Mouse (Mus musculus): ENCODE measurements at regions not wholly inside any gene's neighbourhood (a gene's known extent, or its start where the extent isn't known, plus 50 kb on each side); places are given as distances from the start of the nearest gene placed in this dataset.

GRCm38 (mm10) chr3:35178759-35179440 lies 528.7 kb downstream of the Sox2 start:
- H3K4me1 ChIP-seq (ENCODE audit: control insufficient read depth, insufficient read depth, low read length), result no peaks in the 10 kb centered on the region
- ATAC-seq (replicated peaks; ENCODE audit: insufficient number of reproducible peaks, low FRiP score, low TSS enrichment), result no peak
- H3K27me3 ChIP-seq (ENCODE audit: control insufficient read depth, insufficient read depth, low read length), result no peaks in the 10 kb centered on the region
- H3K9ac ChIP-seq (ENCODE audit: low read depth, low read length), result no peak overlapping the region
- no peak overlapping the region for H3K27ac ChIP-seq (ENCODE audit: low read depth, low read length)
- no peak overlapping the region for H3K4me3 ChIP-seq (ENCODE audit: low read depth, low read length)
- no peaks in the 10 kb centered on the region for H3K9me3 ChIP-seq (replicated peaks; ENCODE audit: control insufficient read depth, low read length)
- no peaks in the 10 kb centered on the region for H3K36me3 ChIP-seq (ENCODE audit: control insufficient read depth, insufficient read depth, low read length)
- 92% methylated on average over 12 of the region's 12 CpGs for WGBS (ENCODE audit: insufficient replicate concordance)
- no peak overlapping the region for H3K4me2 ChIP-seq

DNA sequence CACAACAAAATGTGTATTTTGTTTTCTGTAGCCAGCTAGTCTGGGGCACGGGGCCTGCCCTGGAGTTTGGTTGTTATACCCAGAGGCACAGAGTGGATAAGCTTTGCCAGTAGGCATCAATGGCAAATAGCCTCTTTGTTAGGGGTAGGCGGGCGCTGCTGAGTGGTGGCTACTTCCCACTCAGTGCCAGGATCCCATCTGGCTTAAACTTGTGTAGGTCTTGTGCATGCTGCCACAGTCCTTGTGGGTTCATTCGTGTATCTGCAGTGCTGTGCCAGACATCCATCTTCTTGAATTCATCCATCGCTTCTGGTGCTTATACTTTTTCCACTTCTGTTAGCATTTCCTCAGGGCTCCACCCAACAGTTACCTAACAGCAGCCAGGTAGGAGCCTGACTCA lies 545.4 kb upstream of the Atp11b start:
- Histone ChIP-seq H3K9ac (ENCODE audit: low read depth, low read length) (no peak overlapping the region), H3K4me2 (no peak overlapping the region), H3K4me1 (ENCODE audit: control insufficient read depth, insufficient read depth, low read length) (no peaks in the 10 kb centered on the region), H3K36me3 (ENCODE audit: control insufficient read depth, insufficient read depth, low read length) (no peaks in the 10 kb centered on the region), H3K9me3 (replicated peaks; ENCODE audit: control insufficient read depth, low read length) (no peaks in the 10 kb centered on the region), H3K27me3 (ENCODE audit: control insufficient read depth, insufficient read depth, low read length) (no peaks in the 10 kb centered on the region), H3K4me3 (ENCODE audit: low read depth, low read length) (no peak overlapping the region), H3K27ac (ENCODE audit: low read depth, low read length) (no peak overlapping the region)
- WGBS (ENCODE audit: insufficient replicate concordance), result 81% methylated on average over 5 of the region's 5 CpGs
- ATAC-seq (replicated peaks; ENCODE audit: insufficient number of reproducible peaks, low FRiP score, low TSS enrichment), result no peak

DNA sequence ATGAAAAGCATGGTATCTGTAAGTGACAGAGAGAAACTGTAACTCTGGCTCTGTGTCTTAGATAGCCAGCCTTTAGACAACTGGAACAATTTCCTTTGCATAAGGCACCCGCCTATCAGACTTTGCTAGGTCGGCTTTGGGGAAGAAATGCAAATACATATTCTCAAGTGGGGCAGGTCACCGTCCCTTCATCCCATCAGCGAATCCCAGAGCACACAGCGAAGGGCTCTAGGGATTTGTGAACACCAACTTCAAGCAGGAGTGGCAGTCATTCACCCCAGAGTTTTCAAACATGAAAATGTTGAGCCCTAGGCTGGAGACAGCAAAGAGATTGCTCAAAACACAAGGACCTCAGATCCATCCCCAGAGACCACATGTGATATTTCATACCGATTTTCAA lies 534.5 kb upstream of the Atp11b start:
- H3K27ac ChIP-seq (ENCODE audit: low read depth, low read length), result no peak overlapping the region
- H3K36me3 ChIP-seq (ENCODE audit: control insufficient read depth, insufficient read depth, low read length), result no peaks in the 10 kb centered on the region
- H3K4me3 ChIP-seq (ENCODE audit: low read depth, low read length), result no peak overlapping the region
- H3K9ac ChIP-seq (ENCODE audit: low read depth, low read length), result no peak overlapping the region
- H3K27me3 ChIP-seq (ENCODE audit: control insufficient read depth, insufficient read depth, low read length), result no peaks in the 10 kb centered on the region
- WGBS (ENCODE audit: insufficient replicate concordance), result 76% methylated on average over 6 of the region's 6 CpGs
- no peaks in the 10 kb centered on the region for H3K4me1 ChIP-seq (ENCODE audit: control insufficient read depth, insufficient read depth, low read length)
- no peak for ATAC-seq (replicated peaks; ENCODE audit: insufficient number of reproducible peaks, low FRiP score, low TSS enrichment)
- no peak overlapping the region for H3K4me2 ChIP-seq
- no peaks in the 10 kb centered on the region for H3K9me3 ChIP-seq (replicated peaks; ENCODE audit: control insufficient read depth, low read length)

DNA sequence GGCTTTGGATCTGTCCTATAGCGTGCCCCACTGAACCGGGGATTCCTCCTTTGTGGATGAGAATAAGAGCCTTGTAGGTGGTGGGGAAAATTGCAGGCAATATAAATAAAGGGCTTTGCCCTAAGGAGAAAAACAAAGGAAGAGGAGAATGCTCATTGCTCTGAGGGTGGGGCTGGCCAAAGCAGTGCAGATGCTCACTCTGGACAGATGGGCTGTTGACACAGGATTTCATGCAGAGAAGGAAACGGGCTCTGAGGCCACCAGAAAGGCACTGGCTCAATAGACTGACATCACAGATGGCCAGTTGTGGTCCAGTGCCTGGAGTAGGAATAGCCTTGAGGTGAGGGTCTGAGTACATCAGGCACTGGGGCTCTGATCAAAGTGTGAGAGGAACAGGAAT lies 532.7 kb upstream of the Atp11b start:
- Histone ChIP-seq H3K9ac (ENCODE audit: low read depth, low read length) (no peak overlapping the region), H3K27me3 (ENCODE audit: control insufficient read depth, insufficient read depth, low read length) (no peaks in the 10 kb centered on the region; the same call in 1 of the 2 replicates), H3K4me1 (ENCODE audit: control insufficient read depth, insufficient read depth, low read length) (no peaks in the 10 kb centered on the region), H3K4me3 (ENCODE audit: low read depth, low read length) (no peak overlapping the region), H3K9me3 (replicated peaks; ENCODE audit: control insufficient read depth, low read length) (no peaks in the 10 kb centered on the region), H3K27ac (ENCODE audit: low read depth, low read length) (no peak overlapping the region), H3K36me3 (ENCODE audit: control insufficient read depth, insufficient read depth, low read length) (no peaks in the 10 kb centered on the region), H3K4me2 (no peak overlapping the region)
- WGBS (ENCODE audit: insufficient replicate concordance), result 62% methylated on average over 3 of the region's 3 CpGs
- no peak for ATAC-seq (replicated peaks; ENCODE audit: insufficient number of reproducible peaks, low FRiP score, low TSS enrichment)

- no peak for ATAC-seq (replicated peaks; ENCODE audit: insufficient number of reproducible peaks, low FRiP score, low TSS enrichment)
- Histone ChIP-seq H3K4me2 (no peak overlapping the region), H3K27me3 (ENCODE audit: control insufficient read depth, insufficient read depth, low read length) (no peaks in the 10 kb centered on the region; the same call in 1 of the 2 replicates), H3K9ac (ENCODE audit: low read depth, low read length) (no peak overlapping the region), H3K4me3 (ENCODE audit: low read depth, low read length) (no peak overlapping the region), H3K27ac (ENCODE audit: low read depth, low read length) (no peak overlapping the region), H3K36me3 (ENCODE audit: control insufficient read depth, insufficient read depth, low read length) (no peaks in the 10 kb centered on the region), H3K4me1 (ENCODE audit: control insufficient read depth, insufficient read depth, low read length) (no peaks in the 10 kb centered on the region), H3K9me3 (replicated peaks; ENCODE audit: control insufficient read depth, low read length) (no peaks in the 10 kb centered on the region)
- 60% methylated on average over 2 of the region's 2 CpGs for WGBS (ENCODE audit: insufficient replicate concordance)
These were observed 531.7 kb upstream of the Atp11b start for GRCm38 (mm10) chr3:35222251-35222650.

- ATAC-seq (replicated peaks; ENCODE audit: insufficient number of reproducible peaks, low FRiP score, low TSS enrichment), result no peak
- no peak overlapping the region for H3K27ac ChIP-seq (ENCODE audit: low read depth, low read length)
- H3K27me3 ChIP-seq (ENCODE audit: control insufficient read depth, insufficient read depth, low read length), result no peaks in the 10 kb centered on the region; the same call in 1 of the 2 replicates
- H3K36me3 ChIP-seq (ENCODE audit: control insufficient read depth, insufficient read depth, low read length), result no peaks in the 10 kb centered on the region
- H3K4me1 ChIP-seq (ENCODE audit: control insufficient read depth, insufficient read depth, low read length), result no peaks in the 10 kb centered on the region
- WGBS (ENCODE audit: insufficient replicate concordance), result 30% methylated on average over 12 of the region's 12 CpGs
- H3K9ac ChIP-seq (ENCODE audit: low read depth, low read length), result no peak overlapping the region
- H3K9me3 ChIP-seq (replicated peaks; ENCODE audit: control insufficient read depth, low read length), result no peaks in the 10 kb centered on the region
- H3K4me2 ChIP-seq, result peak overlapping the region; percentile 36
- H3K4me3 ChIP-seq (ENCODE audit: low read depth, low read length), result no peak overlapping the region
These were observed 528.7 kb upstream of the Atp11b start for GRCm38 (mm10) chr3:35225051-35225701.

DNA sequence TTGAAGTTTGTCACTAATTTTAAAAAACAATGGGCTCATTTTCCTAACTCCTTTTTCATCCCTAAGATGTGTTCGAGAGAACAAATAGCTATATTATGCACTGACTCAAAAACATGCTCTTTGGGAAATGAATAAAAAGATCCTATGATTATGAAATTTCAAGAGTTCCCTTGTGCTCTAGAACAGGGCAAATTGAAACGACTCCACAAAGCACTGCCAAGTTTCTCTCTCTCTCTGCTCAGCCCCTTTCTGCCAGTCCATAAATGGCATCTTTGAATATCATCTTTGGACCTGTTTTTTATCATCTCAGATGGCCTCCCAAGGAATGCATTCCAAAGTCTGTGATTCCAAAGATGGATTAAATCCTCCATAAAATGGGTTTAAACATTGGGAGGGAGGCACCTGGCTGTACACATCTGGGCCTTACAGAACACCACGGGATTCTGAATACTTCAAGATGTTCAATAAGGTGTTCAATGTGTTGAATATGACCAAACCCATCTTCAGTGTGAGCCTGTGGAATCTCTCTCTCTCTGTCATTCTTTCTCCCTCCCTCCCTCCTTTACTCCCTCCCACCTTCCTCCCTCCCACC lies 528.0 kb upstream of the Atp11b start:
- Histone ChIP-seq H3K4me2 (no peak overlapping the region), H3K27ac (ENCODE audit: low read depth, low read length) (no peak overlapping the region), H3K27me3 (ENCODE audit: control insufficient read depth, insufficient read depth, low read length) (no peaks in the 10 kb centered on the region; the same call in 1 of the 2 replicates), H3K9ac (ENCODE audit: low read depth, low read length) (no peak overlapping the region), H3K4me1 (ENCODE audit: control insufficient read depth, insufficient read depth, low read length) (no peaks in the 10 kb centered on the region), H3K4me3 (ENCODE audit: low read depth, low read length) (no peak overlapping the region), H3K36me3 (ENCODE audit: control insufficient read depth, insufficient read depth, low read length) (no peaks in the 10 kb centered on the region), H3K9me3 (replicated peaks; ENCODE audit: control insufficient read depth, low read length) (no peaks in the 10 kb centered on the region)
- 68% methylated on average over 3 of the region's 3 CpGs for WGBS (ENCODE audit: insufficient replicate concordance)
- ATAC-seq (replicated peaks; ENCODE audit: insufficient number of reproducible peaks, low FRiP score, low TSS enrichment), result no peak

- Histone ChIP-seq H3K9me3 (replicated peaks; ENCODE audit: control insufficient read depth, low read length) (no peaks in the 10 kb centered on the region), H3K9ac (ENCODE audit: low read depth, low read length) (no peak overlapping the region), H3K27ac (ENCODE audit: low read depth, low read length) (no peak overlapping the region), H3K4me3 (ENCODE audit: low read depth, low read length) (no peak overlapping the region), H3K4me1 (ENCODE audit: control insufficient read depth, insufficient read depth, low read length) (no peaks in the 10 kb centered on the region), H3K27me3 (ENCODE audit: control insufficient read depth, insufficient read depth, low read length) (no peaks in the 10 kb centered on the region), H3K4me2 (no peak overlapping the region), H3K36me3 (ENCODE audit: control insufficient read depth, insufficient read depth, low read length) (no peaks in the 10 kb centered on the region)
- no peak for ATAC-seq (replicated peaks; ENCODE audit: insufficient number of reproducible peaks, low FRiP score, low TSS enrichment)
- WGBS (ENCODE audit: insufficient replicate concordance), result 74% methylated on average over 10 of the region's 10 CpGs
These were observed 522.6 kb upstream of the Atp11b start for GRCm38 (mm10) chr3:35231158-35231928.

All from heart, embryonic 11.5 days (tissue).